Mouse (Mus musculus) spleen, adult 2 months (tissue): Measurements from ENCODE around the gene Gm8300.

Source experiments
- CTCF ChIP-seq: fragments of 200-500 bp; IDR thresholded peaks from 2 replicates; pipeline ENCODE4 v1.5.1; 2011; ENCODE audit warnings: mild to moderate bottlenecking, inconsistent platforms; ENCODE audit not compliant: insufficient read depth, insufficient read length, insufficient replicate concordance; ENCODE audit errors: extremely low read depth
- POLR2A ChIP-seq: fragments of 200-500 bp; IDR thresholded peaks from 2 replicates; pipeline ENCODE4 v1.6.1; 2011; ENCODE audit warnings: low read depth, low read length, inconsistent platforms

- no peak for TF ChIP-seq POLR2A
- no peak for TF ChIP-seq CTCF
These were observed 43.6 kb upstream of the Gm8300 start for GRCm38 (mm10) chr12:87470263-87471136.
